Mouse (Mus musculus) liver, embryonic 14.5 days (tissue): Measurements from ENCODE around the gene Efcab5. TPM values are rescaled to one million over a fixed set of nuclear protein-coding genes. Genes with fewer than 3 reads are reported as not detected.
A peak's percentile ranks its signal among the peaks of the same experiment; 100 is the strongest.

ENCODE experiments used
- ATAC-seq: fragments of 200-750 bp; cut with Nextera tagmentation; 2 replicates; pipeline ENCODE4 v1.8.0; 2017; ENCODE audit warnings: moderate number of reproducible peaks, mild to moderate bottlenecking, moderate library complexity; ENCODE audit not compliant: insufficient read depth
- DNase-seq, 3 experiments: peaks; one replicate each; pipeline ENCODE4 v3.0.0-alpha.2; 2012 to 2013; ENCODE audit warnings: low read depth in 3 of 3, low spot score in 3 of 3
- H3K27ac ChIP-seq: fragments of 300-500 bp; sonication (generic); 2 replicates; pipeline ENCODE4 v1.5.1; 2014; ENCODE audit warnings: moderate library complexity, mild to moderate bottlenecking, control low read depth, inconsistent platforms
- H3K27me3 ChIP-seq: fragments of 300-500 bp; sonication (generic); 2 replicates; pipeline ENCODE4 v1.6.1; 2014; ENCODE audit warnings: mild to moderate bottlenecking, low read length, moderate library complexity; ENCODE audit not compliant: control insufficient read depth, insufficient read depth
- H3K36me3 ChIP-seq: fragments of 300-500 bp; sonication (generic); replicated peaks from 2 replicates; pipeline ENCODE4 v1.6.1; 2014; ENCODE audit warnings: low read depth; ENCODE audit not compliant: control insufficient read depth, insufficient read depth
- H3K4me1 ChIP-seq, 2 experiments: fragments of 200-500 bp in 1 of 2; fragments of 300-500 bp in 1 of 2; sonication (generic) in 1 of 2; replicated peaks; 2 replicates each; pipeline ENCODE4 v1.6.1; 2012 to 2014; ENCODE audit warnings: antibody characterized with exemption in 1 of 2, inconsistent platforms in 1 of 2, low read length in 1 of 2; ENCODE audit not compliant: control insufficient read depth in 2 of 2, insufficient read depth in 2 of 2
- H3K4me2 ChIP-seq: fragments of 300-500 bp; sonication (generic); 2 replicates; pipeline ENCODE4 v1.6.1; 2014; ENCODE audit warnings: low read depth, mild to moderate bottlenecking, control low read depth, moderate library complexity
- H3K4me3 ChIP-seq, 2 experiments: fragments of 200-500 bp in 1 of 2; fragments of 300-500 bp in 1 of 2; sonication (generic) in 1 of 2; 2 replicates each; pipeline ENCODE4 v1.5.1; 2012 to 2014; ENCODE audit warnings: low read depth in 2 of 2, low read length in 2 of 2, mild to moderate bottlenecking in 2 of 2, control low read depth in 1 of 2, inconsistent platforms in 1 of 2, moderate library complexity in 1 of 2; ENCODE audit not compliant: insufficient read depth in 1 of 2
- H3K9ac ChIP-seq: fragments of 300-500 bp; sonication (generic); replicated peaks from 2 replicates; pipeline ENCODE4 v1.6.1; 2014; ENCODE audit warnings: mild to moderate bottlenecking, control low read depth, moderate library complexity
- H3K9me3 ChIP-seq: fragments of 300-500 bp; sonication (generic); 2 replicates; pipeline ENCODE4 v1.6.1; 2016; ENCODE audit warnings: low read length, mixed read lengths; ENCODE audit not compliant: control insufficient read depth
- CTCF ChIP-seq: IDR thresholded peaks from 2 replicates; pipeline ENCODE4 v1.5.1; 2016; ENCODE audit warnings: antibody characterized with exemption, low read depth, control low read depth
- EP300 ChIP-seq: IDR thresholded peaks from 2 replicates; pipeline ENCODE4 v1.6.1; 2016; ENCODE audit warnings: antibody characterized with exemption, low read depth
- WGBS: fragments of 180-500 bp; shearing (Covaris S2); extraction: QIAGEN DNeasy Blood & Tissue Kit; methylation state at CpG from one replicate; pipeline ENCODE4 v1.1.7; 2014; ENCODE audit not compliant: insufficient replicate concordance; 5-methylcytosine and 5-hydroxymethylcytosine counted together
- polyA plus RNA-seq, 2 experiments: library from polyadenylated mRNA; depleted of rRNA in 1 of 2; stranded (reverse) in 1 of 2; unstranded in 1 of 2; fragments of >200 nt; fragmentation: Nextera tagmentation in 1 of 2; extraction: Ambion mirVana in 1 of 2; gene quantifications; 2 replicates each; pipeline versions ENCODE4 v1.2.1 to v1.2.3; 2012 to 2014

Gene Efcab5
- polyA plus RNA-seq, 2 experiments = 0.05 to 0.27 TPM

DNA sequence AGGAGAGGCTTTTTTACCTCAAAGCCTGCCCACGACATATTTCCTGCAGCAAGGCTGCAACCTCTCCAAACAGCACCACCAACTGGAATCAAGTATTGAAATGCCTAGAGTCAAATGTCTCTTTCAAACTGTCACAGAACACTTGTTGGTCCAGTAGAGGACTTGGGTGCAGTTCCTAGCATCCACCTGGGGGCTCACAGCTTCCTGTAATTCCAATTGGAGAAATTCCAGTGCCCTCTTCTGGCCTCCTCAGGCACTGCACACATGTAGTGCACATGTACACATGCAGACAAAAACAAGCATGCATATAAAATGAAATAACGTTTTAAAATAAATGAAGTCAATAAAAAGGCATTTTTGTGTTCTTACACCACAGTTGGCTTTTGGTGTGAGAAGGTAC, 40.0 kb downstream of the Efcab5 start:
- Histone ChIP-seq H3K27ac (no peak overlapping the region), H3K9ac (no peak overlapping the region), H3K36me3 (no peaks in the 10 kb centered on the region), H3K4me1 (no peaks in the 10 kb centered on the region; a peak in 1 of 4 replicates), H3K4me2 (no peak overlapping the region), H3K27me3 (no peaks in the 10 kb centered on the region), H3K4me3 (no peak overlapping the region), H3K9me3 (no peaks in the 10 kb centered on the region)
- TF ChIP-seq CTCF (no peak), EP300 (no peak)
- no peak for ATAC-seq
- DNase-seq = no peak
- WGBS = 71% methylated on average over 2 of the region's 2 CpGs

DNA sequence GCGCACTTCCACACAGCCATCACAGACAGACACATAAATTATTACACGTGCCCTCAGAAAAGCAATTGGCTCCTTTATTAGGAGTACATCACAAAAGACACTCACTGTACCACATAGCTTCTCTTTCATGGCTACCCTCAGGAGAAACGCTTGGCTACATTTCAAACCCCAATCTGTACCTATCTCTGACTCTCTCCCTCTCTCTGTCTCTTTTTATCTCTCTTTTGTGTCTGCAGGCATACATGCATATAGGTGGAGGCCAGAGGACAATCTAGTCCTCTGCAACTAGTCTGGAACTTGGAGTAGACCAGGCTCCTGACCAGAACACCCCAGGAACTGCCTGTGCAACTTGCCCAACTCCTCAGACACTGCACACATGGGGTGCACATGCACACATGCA, 41.0 kb downstream of the Efcab5 start:
- Histone ChIP-seq H3K9ac (no peak overlapping the region), H3K9me3 (no peaks in the 10 kb centered on the region), H3K4me1 (no peaks in the 10 kb centered on the region; a peak in 1 of 4 replicates), H3K4me3 (no peak overlapping the region), H3K36me3 (no peaks in the 10 kb centered on the region), H3K27me3 (no peaks in the 10 kb centered on the region), H3K27ac (no peak overlapping the region), H3K4me2 (no peak overlapping the region)
- 65% methylated on average over 3 of the region's 3 CpGs for WGBS
- no peak for TF ChIP-seq CTCF
- no peak for TF ChIP-seq EP300
- DNase-seq (no peak), ATAC-seq (no peak)

- no peak overlapping the region for H3K4me3 ChIP-seq
- WGBS = 9% methylated on average over 4 of the region's 4 CpGs
- DNase-seq = no peak
Measured at GRCm38 (mm10) chr11:77145423-77145822, 43.3 kb downstream of the Efcab5 start.

GRCm38 (mm10) chr11:77141938-77142337, 46.8 kb downstream of the Efcab5 start:
- 12% methylated on average over 6 of the region's 6 CpGs for WGBS
- ATAC-seq = no peak

More at GRCm38 (mm10) chr11:77145423-77145822, 43.3 kb downstream of the Efcab5 start:
- no peak overlapping the region for H3K4me2 ChIP-seq
- no peak overlapping the region for H3K27ac ChIP-seq
- no peak for TF ChIP-seq CTCF
- no peak for TF ChIP-seq EP300
- peaks cover 0 to 3% of the 10 kb centered on the region in 2 experiments; a peak in 1 of 4 replicates for H3K4me1 ChIP-seq
- no peaks in the 10 kb centered on the region for H3K27me3 ChIP-seq
- no peak overlapping the region for H3K9ac ChIP-seq
- H3K9me3 ChIP-seq = no peaks in the 10 kb centered on the region
- H3K36me3 ChIP-seq = no peaks in the 10 kb centered on the region
- no peak for ATAC-seq

DNA sequence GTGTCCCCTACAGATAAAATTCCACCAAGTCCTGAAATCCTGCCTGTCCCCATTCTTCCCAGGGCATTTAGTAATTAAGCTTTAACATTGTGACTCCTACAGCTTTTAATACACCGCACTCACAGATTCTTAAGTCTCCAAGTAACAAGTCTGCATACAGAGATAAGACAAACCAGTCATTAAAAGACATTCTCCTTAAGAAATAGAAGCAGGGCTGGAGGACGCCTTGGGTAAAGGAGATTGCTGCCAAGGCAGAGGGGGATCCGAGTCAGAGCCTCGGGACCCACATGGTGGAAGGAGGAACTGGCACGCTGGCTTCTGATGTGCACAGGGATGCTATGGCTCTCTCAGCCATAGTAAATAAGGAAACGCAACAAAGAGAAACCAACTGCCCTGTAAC, 48.8 kb downstream of the Efcab5 start:
- ATAC-seq (no peak), DNase-seq (no peak)
- WGBS = 40% methylated on average over 6 of the region's 6 CpGs
- Histone ChIP-seq H3K36me3 (no peaks in the 10 kb centered on the region), H3K4me2 (no peak overlapping the region), H3K27ac (no peak overlapping the region), H3K9ac (no peak overlapping the region), H3K27me3 (no peaks in the 10 kb centered on the region), H3K4me1 (peaks cover 0 to 3% of the 10 kb centered on the region in 2 experiments; a peak in 1 of 4 replicates), H3K9me3 (no peaks in the 10 kb centered on the region), H3K4me3 (no peak overlapping the region)
- TF ChIP-seq EP300 (no peak), CTCF (no peak)

More at GRCm38 (mm10) chr11:77141938-77142337, 46.8 kb downstream of the Efcab5 start:
- no peaks in the 10 kb centered on the region for H3K27me3 ChIP-seq
- peak in 2 of 3 experiments; percentile 4 to 10 for DNase-seq
- no peaks in the 10 kb centered on the region for H3K9me3 ChIP-seq
- H3K4me2 ChIP-seq = no peak overlapping the region
- no peak overlapping the region for H3K4me3 ChIP-seq
- H3K27ac ChIP-seq = no peak overlapping the region
- no peaks in the 10 kb centered on the region for H3K36me3 ChIP-seq
- H3K4me1 ChIP-seq = peaks cover 0 to 3% of the 10 kb centered on the region in 2 experiments; a peak in 1 of 4 replicates
- no peak for TF ChIP-seq CTCF
- H3K9ac ChIP-seq = no peak overlapping the region
